Mouse (Mus musculus) adrenal gland, adult 8-10 months (tissue): ENCODE results near the gene Sfrp4. TPM values are rescaled to one million over a fixed set of nuclear protein-coding genes. Genes with fewer than 3 reads are reported as not detected.

Experiments used
- DNase-seq: peaks from one replicate; pipeline ENCODE4 v3.0.0; 2022
- total RNA-seq, 4 experiments: library from RNA; stranded (reverse); gene quantifications; 2 replicates each; pipeline ENCODE4 v1.2.4; 2022

The Sfrp4 gene
- total RNA-seq, 4 experiments from 2014 or later: 2.6 to 6.4 (median 4.2) TPM

GRCm38 (mm10) chr13:19636131-19636530 lies 13.2 kb downstream of the Sfrp4 start:
- DNase-seq: no peak

GRCm38 (mm10) chr13:19640203-19640851 lies 17.4 kb downstream of the Sfrp4 start:
- no peak for DNase-seq

- no peak for DNase-seq
Observed at GRCm38 (mm10) chr13:19643519-19643918, 20.6 kb downstream of the Sfrp4 start.

GRCm38 (mm10) chr13:19644225-19644624 lies 21.3 kb downstream of the Sfrp4 start:
- DNase-seq: no peak

GRCm38 (mm10) chr13:19649824-19650223 lies 26.9 kb downstream of the Sfrp4 start:
- no peak for DNase-seq

- DNase-seq: no peak
Observed at GRCm38 (mm10) chr13:19652405-19652804, 29.5 kb downstream of the Sfrp4 start.

- DNase-seq: no peak
Observed at GRCm38 (mm10) chr13:19668355-19669140, 45.6 kb downstream of the Sfrp4 start.

GRCm38 (mm10) chr13:19674025-19674424 lies 51.1 kb downstream of the Sfrp4 start:
- DNase-seq: no peak

- DNase-seq: no peak
Observed at GRCm38 (mm10) chr13:19674601-19675000, 51.7 kb downstream of the Sfrp4 start.

Other genes starting within 250 kb of the Sfrp4 start
- gene Stard3nl, start 227.3 kb upstream of the Sfrp4 start, total RNA-seq: 10 to 100 TPM; 37.0 to 46.0 (median 38.9) TPM
- gene Epdr1, start 3.2 kb upstream of the Sfrp4 start, total RNA-seq: 10 to 100 TPM; 17.2 to 34.9 (median 22.9) TPM
- not detected for gene Nme8, start 74.7 kb downstream of the Sfrp4 start, total RNA-seq
- 1 to 10 TPM in 1 of 4 experiments, under 1 TPM in 3; 0.28 to 1.1 (median 0.66) TPM for gene Gpr141, start 201.2 kb downstream of the Sfrp4 start, total RNA-seq